Mouse (Mus musculus): ENCODE measurements at regions not wholly inside any gene's neighbourhood (a gene's known extent, or its start where the extent isn't known, plus 50 kb on each side); places are given as distances from the start of the nearest gene placed in this dataset.

DNA sequence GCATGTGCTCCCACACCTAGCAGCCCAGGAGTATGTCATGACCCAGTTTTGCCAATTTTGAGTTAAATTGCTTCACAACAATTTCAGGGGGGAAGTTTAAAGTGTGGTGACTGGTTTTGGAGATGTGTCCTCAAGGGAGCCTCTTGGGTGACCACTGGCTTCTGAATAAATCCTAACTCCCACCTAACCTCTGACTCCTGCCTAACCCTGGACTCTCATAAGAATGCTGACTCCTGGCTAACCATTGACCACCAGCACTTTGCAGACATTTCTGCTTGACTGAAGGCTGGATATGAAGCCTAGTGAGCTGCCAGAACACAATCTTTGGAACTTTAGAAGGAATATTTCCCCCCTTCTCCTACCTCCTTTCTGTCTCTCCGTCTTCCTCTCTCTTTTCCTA is 133.3 kb upstream of the Tmpo start:
- 82% methylated on average over 1 of the region's 1 CpGs for WGBS
- no peak for TF ChIP-seq CTCF (IDR thresholded peaks at IDR 0.05; ENCODE audit: control insufficient read depth, insufficient read depth, low read length)
- TF ChIP-seq POLR2A (IDR thresholded peaks at IDR 0.05; ENCODE audit: borderline replicate concordance, control insufficient read depth, low read depth, low read length) = no peak
- no peak overlapping the region for H3K4me3 ChIP-seq (replicated peaks; ENCODE audit: control insufficient read depth, low read depth, low read length)

DNA sequence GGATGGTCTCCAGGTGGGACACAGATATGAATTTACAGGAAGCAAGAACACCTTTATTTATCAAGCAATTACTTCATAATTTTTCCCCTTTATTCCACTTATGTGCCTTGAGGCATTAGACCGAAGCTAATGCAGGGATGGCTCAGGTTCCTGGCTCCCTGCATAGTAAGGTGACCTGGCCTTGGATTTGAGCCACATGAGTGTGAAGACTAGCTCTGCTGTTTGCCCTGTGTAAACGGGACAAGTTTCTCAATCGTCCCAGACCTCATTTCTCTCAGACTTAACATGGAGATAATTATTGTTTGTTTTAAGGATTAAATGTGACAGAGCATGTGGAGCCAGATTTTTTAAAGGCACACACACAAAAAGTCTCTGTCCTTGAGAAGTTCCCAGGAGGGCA is 132.2 kb upstream of the Tmpo start:
- WGBS = 75% methylated on average over 3 of the region's 3 CpGs
- H3K27ac ChIP-seq (ENCODE audit: control insufficient read depth, insufficient read depth, low read depth, low read length, poor library complexity) = no peak overlapping the region
- TF ChIP-seq CTCF (IDR thresholded peaks at IDR 0.05; ENCODE audit: control insufficient read depth, insufficient read depth, low read length) = no peak
- no peak for TF ChIP-seq POLR2A (IDR thresholded peaks at IDR 0.05; ENCODE audit: borderline replicate concordance, control insufficient read depth, low read depth, low read length)
- H3K4me3 ChIP-seq (replicated peaks; ENCODE audit: control insufficient read depth, low read depth, low read length) = no peak overlapping the region
- no peaks in the 10 kb centered on the region for H3K4me1 ChIP-seq (ENCODE audit: control insufficient read depth, insufficient read depth, low read length)

More for the DNA sequence above, 133.3 kb upstream of the Tmpo start:
- H3K27ac ChIP-seq (ENCODE audit: control insufficient read depth, insufficient read depth, low read depth, low read length, poor library complexity) = no peak overlapping the region
- H3K4me1 ChIP-seq (ENCODE audit: control insufficient read depth, insufficient read depth, low read length) = no peaks in the 10 kb centered on the region

DNA sequence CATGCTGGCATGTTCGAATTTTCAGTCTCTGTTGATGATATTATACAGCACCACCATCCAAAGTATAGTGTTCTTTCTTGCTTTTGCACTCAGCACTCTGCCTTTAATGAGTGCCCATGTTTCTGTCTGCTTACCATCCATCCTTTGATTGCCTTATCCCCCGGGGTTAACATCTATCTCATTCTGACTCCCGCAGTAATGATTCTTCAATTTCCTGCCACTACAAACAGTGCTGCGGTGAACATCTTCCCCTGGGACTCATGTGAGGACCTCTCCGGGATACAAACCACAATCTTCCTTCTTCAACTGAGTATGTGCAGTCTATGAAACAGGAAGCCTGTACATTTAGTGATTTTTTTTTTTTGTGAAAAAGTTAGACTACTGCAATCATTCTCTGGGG is 131.8 kb upstream of the Tmpo start:
- no peaks in the 10 kb centered on the region for H3K4me1 ChIP-seq (ENCODE audit: control insufficient read depth, insufficient read depth, low read length)
- no peak overlapping the region for H3K4me3 ChIP-seq (replicated peaks; ENCODE audit: control insufficient read depth, low read depth, low read length)
- TF ChIP-seq POLR2A (IDR thresholded peaks at IDR 0.05; ENCODE audit: borderline replicate concordance, control insufficient read depth, low read depth, low read length) = no peak
- TF ChIP-seq CTCF (IDR thresholded peaks at IDR 0.05; ENCODE audit: control insufficient read depth, insufficient read depth, low read length) = no peak
- 51% methylated on average over 5 of the region's 5 CpGs for WGBS
- H3K27ac ChIP-seq (ENCODE audit: control insufficient read depth, insufficient read depth, low read depth, low read length, poor library complexity) = no peak overlapping the region

DNA sequence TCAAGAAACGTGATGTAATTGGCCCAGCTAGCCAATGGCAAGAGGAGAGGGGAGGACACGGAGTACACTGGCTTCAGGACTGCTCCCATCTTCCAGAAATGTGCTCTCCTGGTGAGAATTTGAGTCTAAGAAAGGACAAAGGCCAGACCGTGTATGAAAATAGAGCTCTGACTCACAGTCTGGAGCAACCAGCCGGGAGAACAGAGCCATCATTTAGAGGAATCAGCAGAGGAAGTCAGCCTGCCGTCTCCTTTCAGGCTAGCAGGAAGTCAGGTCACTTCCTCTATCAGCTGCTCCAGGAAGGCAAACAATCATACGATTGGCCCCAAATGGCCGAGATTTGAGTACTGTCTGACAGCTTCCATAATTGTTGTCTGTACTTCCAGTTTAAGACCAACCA is 119.0 kb upstream of the Tmpo start:
- Histone ChIP-seq H3K4me3 (replicated peaks; ENCODE audit: control insufficient read depth, low read depth, low read length) (no peak overlapping the region), H3K27ac (ENCODE audit: control insufficient read depth, insufficient read depth, low read depth, low read length, poor library complexity) (no peak overlapping the region), H3K4me1 (ENCODE audit: control insufficient read depth, insufficient read depth, low read length) (no peaks in the 10 kb centered on the region)
- TF ChIP-seq CTCF (IDR thresholded peaks at IDR 0.05; ENCODE audit: control insufficient read depth, insufficient read depth, low read length) (no peak), POLR2A (IDR thresholded peaks at IDR 0.05; ENCODE audit: borderline replicate concordance, control insufficient read depth, low read depth, low read length) (no peak)
- 14% methylated on average over 7 of the region's 7 CpGs for WGBS

DNA sequence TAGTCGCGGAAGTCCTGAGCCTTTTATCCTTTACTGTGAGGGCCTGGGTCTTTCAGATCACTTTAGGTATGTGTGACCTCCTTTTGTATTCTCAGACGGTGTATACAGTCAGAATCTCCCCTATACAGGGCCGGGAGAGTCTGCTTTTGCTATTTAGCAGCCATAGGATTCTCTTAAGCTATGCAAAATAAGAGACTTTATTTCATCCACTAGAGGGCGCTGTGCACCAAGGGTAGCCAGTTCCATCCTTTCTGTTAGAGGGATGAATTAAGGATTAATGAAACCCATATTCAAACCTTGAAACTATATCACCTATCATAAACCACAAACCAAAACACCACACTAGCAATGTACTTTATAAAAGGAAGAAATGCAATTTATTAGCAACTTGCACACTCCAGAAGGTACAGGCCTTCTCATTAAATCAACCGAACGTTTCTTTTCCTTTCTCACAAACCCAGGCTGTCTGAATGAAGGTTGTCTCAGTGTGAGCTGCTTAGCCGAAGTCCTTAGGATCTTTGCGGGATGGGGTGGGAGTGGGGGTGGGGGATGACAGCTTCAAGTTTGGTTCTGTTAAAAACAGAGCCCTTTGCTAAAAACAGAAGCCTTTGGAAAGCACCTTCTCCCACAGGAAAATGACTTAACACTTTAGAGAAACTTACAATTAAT is 116.8 kb upstream of the Tmpo start:
- Histone ChIP-seq H3K4me1 (ENCODE audit: control insufficient read depth, insufficient read depth, low read length) (no peaks in the 10 kb centered on the region), H3K4me3 (replicated peaks; ENCODE audit: control insufficient read depth, low read depth, low read length) (no peak overlapping the region), H3K27ac (ENCODE audit: control insufficient read depth, insufficient read depth, low read depth, low read length, poor library complexity) (no peak overlapping the region)
- no peak for TF ChIP-seq POLR2A (IDR thresholded peaks at IDR 0.05; ENCODE audit: borderline replicate concordance, control insufficient read depth, low read depth, low read length)
- TF ChIP-seq CTCF (IDR thresholded peaks at IDR 0.05; ENCODE audit: control insufficient read depth, insufficient read depth, low read length) = no peak
- 39% methylated on average over 9 of the region's 9 CpGs for WGBS

DNA sequence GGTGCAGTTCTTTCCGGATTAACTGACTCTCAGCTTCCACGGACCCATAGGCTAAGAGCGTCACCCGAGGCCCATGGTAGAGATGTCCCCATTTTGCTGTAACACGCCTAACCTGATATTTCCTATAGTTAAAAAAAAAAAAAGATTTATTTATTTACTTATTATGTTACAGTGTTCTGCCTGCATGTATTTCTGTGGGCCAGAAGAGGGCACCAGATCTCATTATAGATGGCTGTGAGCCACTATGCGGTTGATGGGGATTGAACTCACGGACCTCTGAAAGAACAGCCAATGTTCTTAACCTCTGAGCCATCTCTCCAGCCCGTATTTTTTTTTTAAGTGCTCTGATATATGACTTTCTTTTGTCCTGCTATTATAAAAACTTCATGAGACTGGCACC is 114.2 kb upstream of the Tmpo start:
- H3K4me3 ChIP-seq (replicated peaks; ENCODE audit: control insufficient read depth, low read depth, low read length) = no peak overlapping the region
- 75% methylated on average over 8 of the region's 8 CpGs for WGBS
- no peak for TF ChIP-seq POLR2A (IDR thresholded peaks at IDR 0.05; ENCODE audit: borderline replicate concordance, control insufficient read depth, low read depth, low read length)
- TF ChIP-seq CTCF (IDR thresholded peaks at IDR 0.05; ENCODE audit: control insufficient read depth, insufficient read depth, low read length) = no peak

DNA sequence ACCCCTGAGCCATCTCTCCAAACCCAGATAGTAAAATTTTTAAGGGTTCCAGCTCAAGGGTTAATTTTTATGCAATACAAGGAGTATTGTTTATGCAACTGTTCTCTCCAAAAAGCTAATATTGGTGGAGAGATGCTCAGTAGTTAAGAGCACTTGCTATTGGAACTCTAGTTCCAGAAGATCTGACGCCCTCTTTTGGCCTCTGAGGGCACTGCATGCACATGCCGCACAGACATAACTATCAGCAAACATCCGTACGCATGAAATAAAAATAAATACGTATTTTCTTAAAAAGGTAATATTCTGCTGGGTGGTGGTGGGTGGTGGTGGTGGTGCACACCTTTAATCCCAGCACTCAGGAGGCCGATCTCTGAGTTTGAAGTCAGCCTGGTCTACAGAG is 112.1 kb upstream of the Tmpo start:
- no peak overlapping the region for H3K27ac ChIP-seq (ENCODE audit: control insufficient read depth, insufficient read depth, low read depth, low read length, poor library complexity)
- WGBS = 81% methylated on average over 6 of the region's 6 CpGs
- no peak overlapping the region for H3K4me3 ChIP-seq (replicated peaks; ENCODE audit: control insufficient read depth, low read depth, low read length)
- no peaks in the 10 kb centered on the region for H3K4me1 ChIP-seq (ENCODE audit: control insufficient read depth, insufficient read depth, low read length)
- no peak for TF ChIP-seq POLR2A (IDR thresholded peaks at IDR 0.05; ENCODE audit: borderline replicate concordance, control insufficient read depth, low read depth, low read length)
- TF ChIP-seq CTCF (IDR thresholded peaks at IDR 0.05; ENCODE audit: control insufficient read depth, insufficient read depth, low read length) = no peak

More for the DNA sequence above, 114.2 kb upstream of the Tmpo start:
- Histone ChIP-seq H3K27ac (ENCODE audit: control insufficient read depth, insufficient read depth, low read depth, low read length, poor library complexity) (no peak overlapping the region), H3K4me1 (ENCODE audit: control insufficient read depth, insufficient read depth, low read length) (no peaks in the 10 kb centered on the region)

DNA sequence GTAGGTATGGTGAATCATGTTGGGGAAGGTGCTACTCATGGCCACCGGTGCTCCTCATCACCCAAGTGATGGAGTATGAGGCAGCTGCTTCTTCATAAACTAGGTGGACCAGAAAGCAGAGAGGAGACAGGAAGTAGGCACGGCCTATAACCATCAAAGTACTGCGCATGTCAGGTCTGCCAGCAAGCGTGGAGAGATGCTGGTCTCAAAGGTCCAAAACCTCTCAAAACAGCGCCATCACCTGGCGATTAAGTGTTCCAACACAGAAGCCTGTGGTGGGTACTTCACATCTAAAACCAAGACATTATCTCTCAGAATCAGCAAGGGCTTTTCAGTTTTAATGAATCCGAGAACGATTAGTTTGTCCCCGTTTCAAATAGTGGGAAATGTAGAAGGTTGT is 103.1 kb upstream of the Tmpo start:
- no peaks in the 10 kb centered on the region for H3K4me1 ChIP-seq (ENCODE audit: control insufficient read depth, insufficient read depth, low read length)
- 83% methylated on average over 9 of the region's 9 CpGs for WGBS
- TF ChIP-seq CTCF (IDR thresholded peaks at IDR 0.05; ENCODE audit: control insufficient read depth, insufficient read depth, low read length) (no peak), POLR2A (IDR thresholded peaks at IDR 0.05; ENCODE audit: borderline replicate concordance, control insufficient read depth, low read depth, low read length) (no peak)
- no peak overlapping the region for H3K4me3 ChIP-seq (replicated peaks; ENCODE audit: control insufficient read depth, low read depth, low read length)
- no peak overlapping the region for H3K27ac ChIP-seq (ENCODE audit: control insufficient read depth, insufficient read depth, low read depth, low read length, poor library complexity)
